Mouse (Mus musculus): ENCODE results near the gene Snrk. TPM values are rescaled to one million over a fixed set of nuclear protein-coding genes. Genes with fewer than 3 reads are reported as not detected.

The Snrk gene
- 36.9 and 53.2 TPM in 2 replicates for polyA plus RNA-seq (2014; fragmentation: Nextera tagmentation; extraction: Ambion mirVana)

- Histone ChIP-seq H3K9me3 (replicated peaks; ENCODE audit: control insufficient read depth, low read length) (no peaks in the 10 kb centered on the region), H3K4me3 (ENCODE audit: low read depth, low read length) (peak within 1 kb of the TSS; percentile 77), H3K4me2 (ENCODE audit: low read length) (peak within 1 kb of the TSS; percentile 91), H3K36me3 (ENCODE audit: control insufficient read depth, insufficient read depth, low read length) (no peaks in the 10 kb centered on the region), H3K9ac (ENCODE audit: low read length) (peak within 1 kb of the TSS; percentile 91), H3K27me3 (replicated peaks; ENCODE audit: control insufficient read depth, insufficient read depth, low read length) (no peaks in the 10 kb centered on the region), H3K27ac (ENCODE audit: low read depth, low read length) (peak within 1 kb of the TSS; percentile 91), H3K4me1 (ENCODE audit: control insufficient read depth, insufficient read depth, low read length) (peaks cover 6% of the 10 kb centered on the region)
- ATAC-seq: peak; percentile 98
- WGBS: 0% methylated on average over 54 of the region's 67 CpGs
- peak; percentile 91 for DNase-seq (ENCODE audit: low spot score)
Measured at GRCm38 (mm10) chr9:122117112-122117616, at the start of gene Snrk. TSS of gene Snrk (plus strand) at chr9:122117266.

GRCm38 (mm10) chr9:122067654-122068053, 49.4 kb upstream of the Snrk start:
- Histone ChIP-seq H3K27me3 (replicated peaks; ENCODE audit: control insufficient read depth, insufficient read depth, low read length) (no peaks in the 10 kb centered on the region), H3K27ac (ENCODE audit: low read depth, low read length) (no peak overlapping the region), H3K9ac (ENCODE audit: low read length) (no peak overlapping the region), H3K4me1 (ENCODE audit: control insufficient read depth, insufficient read depth, low read length) (no peaks in the 10 kb centered on the region), H3K4me3 (ENCODE audit: low read depth, low read length) (no peak overlapping the region), H3K9me3 (replicated peaks; ENCODE audit: control insufficient read depth, low read length) (no peaks in the 10 kb centered on the region), H3K36me3 (ENCODE audit: control insufficient read depth, insufficient read depth, low read length) (no peaks in the 10 kb centered on the region), H3K4me2 (ENCODE audit: low read length) (no peak overlapping the region)
- WGBS: 69% methylated on average over 2 of the region's 2 CpGs
- DNase-seq (ENCODE audit: low spot score) (no peak), ATAC-seq (no peak)

- Histone ChIP-seq H3K9ac (ENCODE audit: low read length) (no peak overlapping the region), H3K36me3 (ENCODE audit: control insufficient read depth, insufficient read depth, low read length) (no peaks in the 10 kb centered on the region), H3K4me2 (ENCODE audit: low read length) (no peak overlapping the region), H3K4me3 (ENCODE audit: low read depth, low read length) (no peak overlapping the region), H3K9me3 (replicated peaks; ENCODE audit: control insufficient read depth, low read length) (no peaks in the 10 kb centered on the region), H3K27me3 (replicated peaks; ENCODE audit: control insufficient read depth, insufficient read depth, low read length) (no peaks in the 10 kb centered on the region), H3K27ac (ENCODE audit: low read depth, low read length) (no peak overlapping the region), H3K4me1 (ENCODE audit: control insufficient read depth, insufficient read depth, low read length) (no peaks in the 10 kb centered on the region)
- DNase-seq (ENCODE audit: low spot score): no peak
- ATAC-seq: no peak
- 90% methylated on average over 11 of the region's 11 CpGs for WGBS
Measured at GRCm38 (mm10) chr9:122069560-122070174, 47.4 kb upstream of the Snrk start.

GRCm38 (mm10) chr9:122073980-122074379, 43.1 kb upstream of the Snrk start:
- no peak for DNase-seq (ENCODE audit: low spot score)

GRCm38 (mm10) chr9:122074575-122074974, 42.5 kb upstream of the Snrk start:
- Histone ChIP-seq H3K27me3 (replicated peaks; ENCODE audit: control insufficient read depth, insufficient read depth, low read length) (no peaks in the 10 kb centered on the region), H3K9me3 (replicated peaks; ENCODE audit: control insufficient read depth, low read length) (no peaks in the 10 kb centered on the region)
- 94% methylated on average over 13 of the region's 13 CpGs for WGBS

More at GRCm38 (mm10) chr9:122073980-122074379, 43.1 kb upstream of the Snrk start:
- Histone ChIP-seq H3K9me3 (replicated peaks; ENCODE audit: control insufficient read depth, low read length) (no peaks in the 10 kb centered on the region), H3K27ac (ENCODE audit: low read depth, low read length) (no peak overlapping the region), H3K4me3 (ENCODE audit: low read depth, low read length) (no peak overlapping the region), H3K9ac (ENCODE audit: low read length) (no peak overlapping the region), H3K27me3 (replicated peaks; ENCODE audit: control insufficient read depth, insufficient read depth, low read length) (no peaks in the 10 kb centered on the region), H3K4me2 (ENCODE audit: low read length) (no peak overlapping the region), H3K36me3 (ENCODE audit: control insufficient read depth, insufficient read depth, low read length) (no peaks in the 10 kb centered on the region), H3K4me1 (ENCODE audit: control insufficient read depth, insufficient read depth, low read length) (no peaks in the 10 kb centered on the region)
- no peak for ATAC-seq
- WGBS: 58% methylated on average over 2 of the region's 2 CpGs

GRCm38 (mm10) chr9:122078456-122078855, 38.6 kb upstream of the Snrk start:
- peak; percentile 50 for DNase-seq (ENCODE audit: low spot score)
- Histone ChIP-seq H3K36me3 (ENCODE audit: control insufficient read depth, insufficient read depth, low read length) (no peaks in the 10 kb centered on the region), H3K9me3 (replicated peaks; ENCODE audit: control insufficient read depth, low read length) (no peaks in the 10 kb centered on the region), H3K27ac (ENCODE audit: low read depth, low read length) (no peak overlapping the region), H3K4me3 (ENCODE audit: low read depth, low read length) (no peak overlapping the region), H3K4me1 (ENCODE audit: control insufficient read depth, insufficient read depth, low read length) (no peaks in the 10 kb centered on the region), H3K27me3 (replicated peaks; ENCODE audit: control insufficient read depth, insufficient read depth, low read length) (no peaks in the 10 kb centered on the region), H3K4me2 (ENCODE audit: low read length) (no peak overlapping the region), H3K9ac (ENCODE audit: low read length) (no peak overlapping the region)
- no peak for ATAC-seq
- whole genome bisulfite sequencing: 65% methylated on average over 5 of the region's 5 CpGs

More at GRCm38 (mm10) chr9:122074575-122074974, 42.5 kb upstream of the Snrk start:
- H3K4me1 ChIP-seq (ENCODE audit: control insufficient read depth, insufficient read depth, low read length): no peaks in the 10 kb centered on the region
- H3K9ac ChIP-seq (ENCODE audit: low read length): no peak overlapping the region
- DNase-seq (ENCODE audit: low spot score) (no peak), ATAC-seq (no peak)
- no peak overlapping the region for H3K4me2 ChIP-seq (ENCODE audit: low read length)
- no peak overlapping the region for H3K27ac ChIP-seq (ENCODE audit: low read depth, low read length)
- no peaks in the 10 kb centered on the region for H3K36me3 ChIP-seq (ENCODE audit: control insufficient read depth, insufficient read depth, low read length)
- H3K4me3 ChIP-seq (ENCODE audit: low read depth, low read length): no peak overlapping the region

GRCm38 (mm10) chr9:122083698-122084097, 33.4 kb upstream of the Snrk start:
- no peak overlapping the region for H3K4me3 ChIP-seq (ENCODE audit: low read depth, low read length)
- H3K27ac ChIP-seq (ENCODE audit: low read depth, low read length): no peak overlapping the region
- no peaks in the 10 kb centered on the region for H3K4me1 ChIP-seq (ENCODE audit: control insufficient read depth, insufficient read depth, low read length)
- H3K27me3 ChIP-seq (replicated peaks; ENCODE audit: control insufficient read depth, insufficient read depth, low read length): no peaks in the 10 kb centered on the region
- no peaks in the 10 kb centered on the region for H3K36me3 ChIP-seq (ENCODE audit: control insufficient read depth, insufficient read depth, low read length)
- no peak for DNase-seq (ENCODE audit: low spot score)
- no peak for ATAC-seq
- no peaks in the 10 kb centered on the region for H3K9me3 ChIP-seq (replicated peaks; ENCODE audit: control insufficient read depth, low read length)
- H3K9ac ChIP-seq (ENCODE audit: low read length): no peak overlapping the region
- WGBS: 79% methylated on average over 4 of the region's 4 CpGs
- no peak overlapping the region for H3K4me2 ChIP-seq (ENCODE audit: low read length)

- H3K4me3 ChIP-seq (ENCODE audit: low read depth, low read length): no peak overlapping the region
- DNase-seq (ENCODE audit: low spot score) (peak; percentile 2), ATAC-seq (no peak)
- no peaks in the 10 kb centered on the region for H3K36me3 ChIP-seq (ENCODE audit: control insufficient read depth, insufficient read depth, low read length)
- H3K4me1 ChIP-seq (ENCODE audit: control insufficient read depth, insufficient read depth, low read length): no peaks in the 10 kb centered on the region
- no peak overlapping the region for H3K9ac ChIP-seq (ENCODE audit: low read length)
- H3K27ac ChIP-seq (ENCODE audit: low read depth, low read length): no peak overlapping the region
- H3K4me2 ChIP-seq (ENCODE audit: low read length): no peak overlapping the region
- no peaks in the 10 kb centered on the region for H3K27me3 ChIP-seq (replicated peaks; ENCODE audit: control insufficient read depth, insufficient read depth, low read length)
- no peaks in the 10 kb centered on the region for H3K9me3 ChIP-seq (replicated peaks; ENCODE audit: control insufficient read depth, low read length)
- WGBS: 74% methylated on average over 4 of the region's 4 CpGs
Measured at GRCm38 (mm10) chr9:122084175-122084574, 32.9 kb upstream of the Snrk start.

- 87% methylated on average over 4 of the region's 4 CpGs for WGBS
- Histone ChIP-seq H3K9ac (ENCODE audit: low read length) (no peak overlapping the region), H3K4me2 (ENCODE audit: low read length) (no peak overlapping the region), H3K4me3 (ENCODE audit: low read depth, low read length) (no peak overlapping the region), H3K9me3 (replicated peaks; ENCODE audit: control insufficient read depth, low read length) (no peaks in the 10 kb centered on the region), H3K4me1 (ENCODE audit: control insufficient read depth, insufficient read depth, low read length) (no peaks in the 10 kb centered on the region), H3K36me3 (ENCODE audit: control insufficient read depth, insufficient read depth, low read length) (no peaks in the 10 kb centered on the region), H3K27me3 (replicated peaks; ENCODE audit: control insufficient read depth, insufficient read depth, low read length) (no peaks in the 10 kb centered on the region), H3K27ac (ENCODE audit: low read depth, low read length) (no peak overlapping the region)
- no peak for DNase-seq (ENCODE audit: low spot score)
- ATAC-seq: no peak
Measured at GRCm38 (mm10) chr9:122084636-122085035, 32.4 kb upstream of the Snrk start.

Measured in forebrain, embryonic 14.5 days (tissue).